Mouse (Mus musculus): ENCODE measurements at regions not wholly inside any gene's neighbourhood (a gene's known extent, or its start where the extent isn't known, plus 50 kb on each side); places are given as distances from the start of the nearest gene placed in this dataset.
A peak's percentile ranks its signal among the peaks of the same experiment; 100 is the strongest.

GRCm38 (mm10) chr15:59784556-59784929, 231.9 kb downstream of the 4933412E24Rik start:
- 81% methylated on average over 8 of the region's 8 CpGs for WGBS
- TF ChIP-seq POLR2A (IDR thresholded peaks at IDR 0.05; ENCODE audit: borderline replicate concordance, insufficient read depth, low read length), result no peak
- TF ChIP-seq CTCF (IDR thresholded peaks at IDR 0.05; ENCODE audit: borderline replicate concordance, insufficient read depth, low read depth, low read length), result no peak
- Histone ChIP-seq H3K27me3 (ENCODE audit: control insufficient read depth, insufficient read depth, low read length) (no peaks in the 10 kb centered on the region), H3K4me3 (replicated peaks; ENCODE audit: insufficient read depth, low read depth, low read length) (no peak overlapping the region), H3K4me1 (ENCODE audit: control insufficient read depth, insufficient read depth, low read length) (no peaks in the 10 kb centered on the region), H3K27ac (ENCODE audit: insufficient read depth, low read length) (no peak overlapping the region)
- DNase-seq, result no peak

GRCm38 (mm10) chr15:59783782-59784555, 232.4 kb downstream of the 4933412E24Rik start:
- 31% methylated on average over 22 of the region's 22 CpGs for WGBS
- H3K27me3 ChIP-seq (ENCODE audit: control insufficient read depth, insufficient read depth, low read length), result no peaks in the 10 kb centered on the region
- H3K27ac ChIP-seq (ENCODE audit: insufficient read depth, low read length), result no peak overlapping the region
- no peak for TF ChIP-seq CTCF (IDR thresholded peaks at IDR 0.05; ENCODE audit: borderline replicate concordance, insufficient read depth, low read depth, low read length)
- no peak for TF ChIP-seq POLR2A (IDR thresholded peaks at IDR 0.05; ENCODE audit: borderline replicate concordance, insufficient read depth, low read length)
- no peak overlapping the region for H3K4me3 ChIP-seq (replicated peaks; ENCODE audit: insufficient read depth, low read depth, low read length)
- no peak for DNase-seq
- no peaks in the 10 kb centered on the region for H3K4me1 ChIP-seq (ENCODE audit: control insufficient read depth, insufficient read depth, low read length)

- WGBS, result 8% methylated on average over 6 of the region's 6 CpGs
- TF ChIP-seq CTCF (IDR thresholded peaks at IDR 0.05; ENCODE audit: borderline replicate concordance, insufficient read depth, low read depth, low read length) (no peak), POLR2A (IDR thresholded peaks at IDR 0.05; ENCODE audit: borderline replicate concordance, insufficient read depth, low read length) (no peak)
- no peaks in the 10 kb centered on the region for H3K27me3 ChIP-seq (ENCODE audit: control insufficient read depth, insufficient read depth, low read length)
- H3K4me3 ChIP-seq (replicated peaks; ENCODE audit: insufficient read depth, low read depth, low read length), result no peak overlapping the region
- H3K4me1 ChIP-seq (ENCODE audit: control insufficient read depth, insufficient read depth, low read length), result no peaks in the 10 kb centered on the region
- H3K27ac ChIP-seq (ENCODE audit: insufficient read depth, low read length), result no peak overlapping the region
- DNase-seq, result no peak
These were observed 233.0 kb downstream of the 4933412E24Rik start for GRCm38 (mm10) chr15:59783393-59783781.

GRCm38 (mm10) chr15:59780506-59780905, 235.9 kb downstream of the 4933412E24Rik start:
- no peak overlapping the region for H3K27ac ChIP-seq (ENCODE audit: insufficient read depth, low read length)
- H3K27me3 ChIP-seq (ENCODE audit: control insufficient read depth, insufficient read depth, low read length), result no peaks in the 10 kb centered on the region
- no peak for DNase-seq
- 83% methylated on average over 1 of the region's 1 CpGs for WGBS
- no peaks in the 10 kb centered on the region for H3K4me1 ChIP-seq (ENCODE audit: control insufficient read depth, insufficient read depth, low read length)
- TF ChIP-seq POLR2A (IDR thresholded peaks at IDR 0.05; ENCODE audit: borderline replicate concordance, insufficient read depth, low read length) (no peak), CTCF (IDR thresholded peaks at IDR 0.05; ENCODE audit: borderline replicate concordance, insufficient read depth, low read depth, low read length) (no peak)
- H3K4me3 ChIP-seq (replicated peaks; ENCODE audit: insufficient read depth, low read depth, low read length), result no peak overlapping the region

- Histone ChIP-seq H3K4me1 (ENCODE audit: control insufficient read depth, insufficient read depth, low read length) (no peaks in the 10 kb centered on the region), H3K4me3 (replicated peaks; ENCODE audit: insufficient read depth, low read depth, low read length) (no peak overlapping the region), H3K27me3 (ENCODE audit: control insufficient read depth, insufficient read depth, low read length) (no peaks in the 10 kb centered on the region), H3K27ac (ENCODE audit: insufficient read depth, low read length) (no peak overlapping the region)
- no peak for TF ChIP-seq POLR2A (IDR thresholded peaks at IDR 0.05; ENCODE audit: borderline replicate concordance, insufficient read depth, low read length)
- TF ChIP-seq CTCF (IDR thresholded peaks at IDR 0.05; ENCODE audit: borderline replicate concordance, insufficient read depth, low read depth, low read length), result no peak
- WGBS, result 20% methylated on average over 13 of the region's 13 CpGs
- DNase-seq, result peak; percentile 15 to 23
These were observed 239.0 kb downstream of the 4933412E24Rik start for GRCm38 (mm10) chr15:59777307-59777871.

GRCm38 (mm10) chr15:59775781-59776180, 240.6 kb downstream of the 4933412E24Rik start:
- H3K4me3 ChIP-seq (replicated peaks; ENCODE audit: insufficient read depth, low read depth, low read length), result no peak overlapping the region
- DNase-seq, result no peak
- no peak for TF ChIP-seq POLR2A (IDR thresholded peaks at IDR 0.05; ENCODE audit: borderline replicate concordance, insufficient read depth, low read length)
- TF ChIP-seq CTCF (IDR thresholded peaks at IDR 0.05; ENCODE audit: borderline replicate concordance, insufficient read depth, low read depth, low read length), result no peak
- no peaks in the 10 kb centered on the region for H3K27me3 ChIP-seq (ENCODE audit: control insufficient read depth, insufficient read depth, low read length)
- no peak overlapping the region for H3K27ac ChIP-seq (ENCODE audit: insufficient read depth, low read length)
- H3K4me1 ChIP-seq (ENCODE audit: control insufficient read depth, insufficient read depth, low read length), result no peaks in the 10 kb centered on the region
- WGBS, result 57% methylated on average over 3 of the region's 3 CpGs

- 80% methylated on average over 2 of the region's 2 CpGs for WGBS
- Histone ChIP-seq H3K27me3 (ENCODE audit: control insufficient read depth, insufficient read depth, low read length) (no peaks in the 10 kb centered on the region), H3K4me3 (replicated peaks; ENCODE audit: insufficient read depth, low read depth, low read length) (no peak overlapping the region), H3K4me1 (ENCODE audit: control insufficient read depth, insufficient read depth, low read length) (no peaks in the 10 kb centered on the region), H3K27ac (ENCODE audit: insufficient read depth, low read length) (no peak overlapping the region)
- no peak for DNase-seq
- TF ChIP-seq CTCF (IDR thresholded peaks at IDR 0.05; ENCODE audit: borderline replicate concordance, insufficient read depth, low read depth, low read length) (no peak), POLR2A (IDR thresholded peaks at IDR 0.05; ENCODE audit: borderline replicate concordance, insufficient read depth, low read length) (no peak)
These were observed 242.4 kb downstream of the 4933412E24Rik start for GRCm38 (mm10) chr15:59773983-59774382.

- Histone ChIP-seq H3K4me1 (ENCODE audit: control insufficient read depth, insufficient read depth, low read length) (no peaks in the 10 kb centered on the region), H3K27ac (ENCODE audit: insufficient read depth, low read length) (no peak overlapping the region), H3K27me3 (ENCODE audit: control insufficient read depth, insufficient read depth, low read length) (no peaks in the 10 kb centered on the region), H3K4me3 (replicated peaks; ENCODE audit: insufficient read depth, low read depth, low read length) (no peak overlapping the region)
- TF ChIP-seq POLR2A (IDR thresholded peaks at IDR 0.05; ENCODE audit: borderline replicate concordance, insufficient read depth, low read length) (no peak), CTCF (IDR thresholded peaks at IDR 0.05; ENCODE audit: borderline replicate concordance, insufficient read depth, low read depth, low read length) (no peak)
- no peak for DNase-seq
- 91% methylated on average over 2 of the region's 2 CpGs for WGBS
These were observed 243.8 kb downstream of the 4933412E24Rik start for GRCm38 (mm10) chr15:59772595-59772994.

All from cerebellum, adult 2 months (tissue).